Mouse (Mus musculus) frontal cortex, adult 2 months (tissue): ENCODE data around the gene Ypel5. TPM values are rescaled to one million over a fixed set of nuclear protein-coding genes. Genes with fewer than 3 reads are reported as not detected.

Experiments used
- DNase-seq, 2 experiments: peaks; one replicate each; pipeline ENCODE4 v3.0.0; 2022; ENCODE audit warnings: low spot score in 1 of 2; ENCODE audit errors: extremely low spot score in 1 of 2
- polyA plus RNA-seq: library from polyadenylated mRNA; depleted of rRNA; stranded (reverse); fragments of >200 nt; gene quantifications from 2 replicates; pipeline ENCODE4 v1.2.3, GENCODE M21; 2012

Gene Ypel5
- polyA plus RNA-seq, 1 experiment, result 109 TPM

DNA sequence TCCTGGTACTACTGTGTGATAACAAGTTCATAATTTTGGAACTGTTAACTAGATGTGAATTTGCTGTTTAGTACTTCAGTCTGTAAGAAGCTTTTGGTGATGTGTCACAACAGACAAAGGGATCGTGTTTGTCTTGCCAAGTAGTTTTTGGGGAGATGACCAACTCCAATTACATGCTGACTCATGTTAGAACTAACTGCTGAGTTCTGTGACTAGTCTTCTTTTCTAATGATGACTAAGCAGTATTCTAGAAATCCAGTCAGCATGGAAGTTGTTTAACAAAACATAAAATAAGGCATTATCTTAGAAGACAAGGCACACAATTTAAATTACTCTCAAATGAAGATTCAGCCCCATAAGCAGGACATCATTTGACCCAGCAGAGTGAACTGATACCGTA is 2.7 kb downstream of the Ypel5 start:
- DNase-seq, result no peak

DNA sequence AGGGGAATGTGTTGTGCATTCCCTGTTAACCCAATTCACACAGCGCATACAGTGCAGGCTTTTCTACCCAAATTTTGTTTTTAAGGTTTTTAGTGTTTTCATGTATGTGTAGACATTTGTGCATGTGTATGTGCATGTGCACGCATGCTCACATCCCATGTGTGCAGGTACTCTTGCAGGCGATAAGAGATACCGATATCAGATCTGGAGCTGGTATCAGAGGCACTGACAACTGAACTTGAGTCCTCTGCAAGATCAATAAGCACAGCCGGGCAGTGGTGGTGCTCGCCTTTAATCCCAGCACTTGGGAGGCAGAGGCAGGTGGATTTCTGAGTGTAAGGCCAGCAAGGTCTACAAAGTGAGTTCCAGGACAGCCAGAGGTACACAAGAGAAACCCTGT is 8.1 kb downstream of the Ypel5 start:
- no peak for DNase-seq

DNA sequence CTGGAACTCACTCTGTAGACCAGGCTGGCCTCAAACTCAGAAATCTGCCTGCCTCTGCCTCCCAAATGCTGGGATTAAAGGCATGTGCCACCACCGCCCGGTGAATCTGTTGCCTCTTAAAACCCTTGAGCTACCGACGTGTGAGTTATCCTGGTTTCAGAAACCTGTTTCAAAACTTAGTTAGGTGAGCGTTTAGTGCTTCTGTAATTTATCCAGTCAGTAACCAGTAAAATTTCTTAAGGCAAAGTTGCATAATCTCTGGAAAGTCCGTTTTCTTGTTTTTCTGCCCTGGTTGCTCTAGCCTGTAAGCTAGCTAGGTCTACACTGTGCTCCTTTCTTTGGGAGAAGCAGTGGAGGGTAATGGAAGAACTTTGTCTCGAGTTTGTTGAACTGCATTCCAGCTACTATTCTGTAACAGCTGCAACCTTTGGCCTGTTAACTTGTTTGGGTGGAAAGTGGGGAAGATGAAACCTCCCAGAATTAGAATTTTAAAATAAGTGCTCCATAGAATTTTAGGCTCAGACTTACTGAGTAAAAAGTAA is 8.8 kb downstream of the Ypel5 start:
- no peak for DNase-seq

DNA sequence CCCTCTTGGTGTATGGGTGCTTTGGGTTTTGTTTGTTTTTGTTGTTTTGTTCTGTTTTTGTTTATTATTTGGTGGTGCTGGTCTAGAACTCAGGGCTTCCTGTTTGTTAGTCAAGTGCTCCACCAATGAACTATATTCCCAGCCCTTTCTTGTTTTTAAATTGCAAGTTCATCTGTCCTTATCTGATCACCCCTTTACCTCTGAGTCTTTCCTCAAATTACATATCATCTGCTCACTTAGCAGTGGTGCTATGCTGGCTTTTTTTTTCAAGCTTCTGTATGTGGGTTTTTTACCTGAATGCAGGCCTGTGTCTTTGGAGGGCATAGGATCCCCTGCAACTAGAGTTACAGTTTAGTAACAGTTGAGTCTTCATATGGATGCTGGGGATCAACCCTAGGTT is 9.3 kb downstream of the Ypel5 start:
- no peak for DNase-seq

DNA sequence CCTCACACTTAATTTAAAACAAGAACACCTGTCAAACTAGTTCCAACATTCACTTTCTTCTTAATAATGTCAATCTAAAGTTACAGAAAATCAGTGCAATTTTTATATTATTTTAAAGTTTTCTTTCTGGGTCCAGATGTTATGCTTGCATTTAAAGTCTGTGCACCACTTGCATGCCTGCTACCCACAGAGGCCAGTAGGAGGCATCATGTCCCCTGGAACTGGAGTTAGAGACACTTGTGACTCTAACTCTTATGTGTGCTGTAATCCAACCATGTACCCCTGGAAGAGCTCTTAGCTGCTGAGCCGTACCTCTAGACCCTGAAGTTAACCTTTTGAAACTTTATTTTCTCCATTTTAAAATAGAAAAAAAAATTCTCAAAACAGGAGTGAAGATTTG is 19.0 kb downstream of the Ypel5 start:
- DNase-seq, result no peak

DNA sequence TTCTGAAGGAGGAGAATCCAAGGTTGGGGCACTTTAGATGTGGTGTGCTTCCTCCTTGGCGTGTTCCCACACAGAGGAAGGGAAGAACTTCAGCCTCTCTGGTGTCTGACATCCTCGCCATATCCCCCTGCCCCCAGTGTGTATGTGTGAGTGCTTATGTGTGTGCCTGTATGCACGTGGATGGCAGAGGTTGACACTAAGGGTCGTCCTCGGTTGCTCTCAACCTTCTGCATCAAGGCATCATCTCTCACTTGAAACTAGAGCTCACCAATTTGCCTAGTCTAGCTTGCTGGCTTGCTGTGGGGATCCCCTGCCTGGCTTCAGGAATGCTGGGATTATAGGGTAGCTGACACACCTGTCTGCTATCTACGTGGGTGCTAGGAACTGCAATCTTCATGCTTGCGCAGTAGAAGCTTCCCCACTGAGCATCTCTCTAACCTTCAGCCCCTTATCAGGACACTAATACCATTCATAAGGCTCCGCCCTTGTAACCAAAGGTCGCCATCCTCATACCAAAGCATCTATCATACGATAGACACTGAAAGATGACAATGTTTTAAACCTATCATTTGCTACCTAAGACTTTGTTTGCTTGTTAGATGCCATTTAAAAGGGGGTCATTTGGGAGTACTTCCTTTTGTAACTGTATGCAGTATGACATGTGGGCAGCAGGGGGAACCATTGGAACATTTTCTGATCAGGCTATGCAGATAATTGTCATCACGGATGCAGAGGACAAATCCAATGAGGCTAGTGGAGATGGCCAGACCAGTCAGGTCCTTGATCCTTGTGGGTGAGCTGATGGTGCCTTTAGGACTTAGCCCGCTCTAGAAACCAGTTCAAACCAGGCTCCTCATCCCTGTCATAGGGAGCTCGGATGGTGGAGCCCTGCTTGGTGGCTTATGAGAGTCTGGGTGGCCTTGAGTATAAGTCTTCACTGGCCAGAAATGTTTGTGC is 21.7 kb downstream of the Ypel5 start:
- peak; percentile 21 to 85 for DNase-seq

DNA sequence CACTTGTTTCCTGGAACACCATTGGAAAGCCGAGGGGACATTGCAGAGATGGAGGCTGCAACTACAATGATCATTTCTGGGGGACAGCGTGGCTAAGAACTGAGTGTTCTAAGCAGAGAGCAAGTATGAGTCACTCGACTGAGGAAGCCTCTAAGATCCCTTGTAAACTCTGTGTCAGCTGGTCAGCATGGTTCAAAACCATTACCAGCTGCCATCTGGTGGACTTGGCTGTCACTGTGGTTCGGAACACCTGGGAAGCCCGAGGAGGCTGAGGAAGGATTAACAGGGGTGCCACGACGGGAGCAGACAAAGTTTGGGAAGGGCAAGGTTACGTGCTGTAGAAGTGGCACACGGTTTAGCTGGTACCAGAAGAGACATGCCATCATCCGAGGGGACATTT is 27.0 kb downstream of the Ypel5 start:
- DNase-seq, result no peak

DNA sequence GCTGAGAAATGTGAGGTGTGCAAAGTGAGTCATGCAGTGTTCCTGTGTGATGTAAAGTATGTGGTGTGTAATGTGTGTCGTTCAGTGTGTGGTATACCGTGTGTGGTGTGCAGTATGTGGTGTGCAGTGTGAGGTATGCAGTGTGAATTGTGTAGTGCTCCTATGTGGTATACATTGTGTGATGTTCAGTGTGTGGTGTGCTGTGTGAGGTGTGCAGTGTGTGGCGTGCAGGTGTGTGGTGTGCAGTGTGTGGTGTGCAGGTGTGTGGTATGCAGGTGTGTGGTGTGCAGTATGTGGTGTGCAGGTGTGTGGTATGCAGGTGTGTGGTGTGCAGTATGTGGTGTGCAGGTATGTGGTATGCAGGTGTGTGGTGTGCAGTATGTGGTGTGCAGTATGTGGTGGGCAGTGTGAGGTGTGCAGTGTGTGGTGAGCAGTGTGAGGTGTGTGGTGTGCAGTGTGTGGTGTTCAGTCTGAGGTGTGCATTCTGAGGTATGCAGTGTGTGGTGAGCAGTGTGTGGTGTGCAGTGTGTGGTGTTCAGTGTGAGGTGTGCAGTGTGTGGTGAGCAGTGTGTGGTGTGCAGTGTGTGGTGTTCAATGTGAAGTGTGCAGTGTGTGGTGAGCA is 30.5 kb downstream of the Ypel5 start:
- DNase-seq, result no peak

DNA sequence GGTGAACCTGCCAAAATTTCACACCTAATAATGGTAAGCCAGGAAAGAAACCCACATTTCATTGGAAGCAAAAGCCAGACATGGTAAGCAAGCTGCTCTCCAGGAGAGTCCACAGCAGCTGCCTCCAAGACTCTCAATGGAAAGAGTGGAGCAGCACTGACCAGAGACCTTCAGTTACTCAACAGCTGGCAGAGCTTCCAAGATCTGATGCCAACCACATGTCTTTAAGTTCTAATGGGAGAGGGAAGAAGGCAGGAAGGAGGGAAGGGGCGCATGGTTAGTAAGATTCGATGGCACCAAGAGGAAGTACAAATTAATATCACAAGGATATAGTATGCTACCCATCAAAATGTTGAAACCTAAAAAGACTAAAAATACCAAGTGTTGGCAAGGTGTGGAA is 31.9 kb downstream of the Ypel5 start:
- no peak for DNase-seq

DNA sequence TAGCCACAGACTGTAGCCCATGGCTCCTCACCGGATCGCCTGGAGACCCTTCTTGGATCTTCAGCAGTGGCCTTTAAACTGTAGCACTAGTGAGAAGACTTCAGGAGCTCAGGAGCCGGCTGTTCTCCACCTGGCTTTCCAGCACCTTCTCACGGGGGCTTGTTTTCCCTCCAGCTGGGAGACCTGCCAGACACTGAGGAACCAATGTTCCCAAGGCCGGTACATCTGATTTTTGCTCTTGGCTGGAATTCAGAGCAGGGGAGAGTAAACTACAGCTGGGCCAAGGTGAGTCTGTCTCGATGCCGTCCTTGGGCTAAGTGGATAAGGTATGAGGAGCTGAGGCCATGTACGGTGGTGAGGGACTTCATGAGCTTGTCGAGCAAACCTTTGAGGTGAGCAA is 42.7 kb downstream of the Ypel5 start:
- no peak for DNase-seq

DNA sequence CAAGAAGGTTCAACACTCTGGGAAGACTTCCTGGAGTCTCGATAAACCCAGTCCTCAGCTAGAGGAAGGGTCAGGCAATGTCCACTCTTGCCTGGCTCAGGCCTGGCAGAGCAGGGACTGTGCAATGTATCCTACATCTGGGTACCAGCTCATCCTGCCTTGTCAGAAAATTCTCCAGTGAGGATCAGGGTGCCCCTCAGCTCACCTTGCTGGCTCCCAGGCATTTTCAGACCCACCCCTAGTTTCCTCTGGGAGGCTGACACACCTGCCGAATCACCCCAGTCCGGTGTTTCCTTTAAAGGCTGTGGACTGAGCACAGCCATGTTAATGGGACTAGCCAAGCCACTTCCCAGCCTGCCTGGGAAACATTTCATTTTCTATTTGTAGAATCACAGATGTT is 43.9 kb downstream of the Ypel5 start:
- DNase-seq, result no peak

DNA sequence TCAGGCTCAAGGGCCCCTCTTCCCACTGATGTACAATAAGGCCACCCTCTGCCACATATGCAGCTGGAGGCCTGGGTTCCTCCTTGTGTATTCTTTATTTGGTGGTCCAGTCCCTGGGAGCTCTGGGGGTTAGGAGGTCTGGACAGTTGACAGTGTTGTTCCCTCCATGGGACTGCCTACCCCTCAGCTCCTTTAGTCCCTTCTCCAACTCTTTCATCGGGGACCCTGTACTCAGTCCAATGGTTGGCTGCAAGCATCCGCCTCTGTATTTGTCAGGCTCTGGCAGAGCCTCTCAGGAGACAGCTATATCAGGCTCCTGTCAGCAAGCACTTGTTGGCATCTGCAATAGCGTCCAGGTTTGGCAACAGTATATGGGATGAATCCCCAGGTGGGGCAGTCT is 44.8 kb downstream of the Ypel5 start:
- no peak for DNase-seq

DNA sequence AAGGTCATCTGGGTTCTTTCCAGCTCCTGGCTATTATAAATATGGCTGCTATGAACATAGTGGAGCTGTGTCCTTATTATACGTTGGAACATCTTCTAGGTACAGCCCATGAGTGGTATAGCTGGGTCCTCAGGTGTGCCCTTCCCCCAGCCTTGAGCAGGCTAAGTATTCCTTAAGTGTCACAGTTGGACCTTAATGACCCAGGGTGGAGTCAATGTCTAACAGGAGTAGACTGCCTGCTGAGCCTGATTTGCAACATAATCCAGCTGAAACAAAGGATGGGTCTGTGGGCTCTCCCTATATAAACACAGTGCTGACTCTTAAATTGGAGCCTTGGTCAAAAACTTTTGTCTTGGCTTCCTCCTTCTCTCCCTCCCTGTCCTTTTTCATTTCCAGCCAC is 45.6 kb downstream of the Ypel5 start:
- no peak for DNase-seq

DNA sequence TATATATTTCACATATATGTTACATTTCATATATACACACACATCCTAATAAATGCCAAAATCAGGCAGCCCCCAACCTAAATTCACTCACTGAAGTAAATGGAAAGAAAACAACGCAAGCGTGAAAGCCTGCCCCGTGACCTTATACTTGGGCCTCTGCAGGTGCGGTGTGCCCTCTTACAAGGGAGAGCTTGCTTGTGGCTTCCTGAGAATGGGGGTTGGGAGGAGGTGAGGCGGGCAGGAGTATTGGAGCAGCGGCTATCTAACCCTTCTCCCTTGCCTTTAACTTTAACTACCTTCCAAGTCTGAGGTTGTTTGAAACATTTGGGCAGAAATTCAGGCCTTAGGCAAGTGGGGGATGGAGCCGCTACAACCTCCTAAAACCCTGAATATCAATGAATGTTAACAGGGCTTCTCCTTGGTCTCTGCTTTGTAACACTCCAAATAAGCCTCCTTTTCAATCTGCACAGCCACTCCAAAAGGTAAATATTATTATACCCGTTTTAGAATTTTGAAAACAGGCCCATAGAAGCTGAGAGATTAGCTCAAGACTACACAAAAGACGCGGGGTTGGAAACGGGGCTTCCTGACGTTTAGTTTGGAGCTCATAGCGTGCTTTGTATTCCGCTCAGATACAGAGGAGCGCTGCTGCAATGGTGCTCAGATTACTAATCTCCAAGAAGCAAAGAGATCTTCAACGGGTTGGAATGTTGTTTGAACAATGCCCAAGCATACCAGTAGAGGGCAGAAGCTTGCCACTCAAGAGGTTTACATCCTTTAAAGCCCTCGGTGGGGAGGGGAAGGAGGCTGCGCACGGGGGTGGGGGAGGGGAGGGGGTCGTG is 53.5 kb downstream of the Ypel5 start:
- peak; percentile 76 to 94 for DNase-seq

DNA sequence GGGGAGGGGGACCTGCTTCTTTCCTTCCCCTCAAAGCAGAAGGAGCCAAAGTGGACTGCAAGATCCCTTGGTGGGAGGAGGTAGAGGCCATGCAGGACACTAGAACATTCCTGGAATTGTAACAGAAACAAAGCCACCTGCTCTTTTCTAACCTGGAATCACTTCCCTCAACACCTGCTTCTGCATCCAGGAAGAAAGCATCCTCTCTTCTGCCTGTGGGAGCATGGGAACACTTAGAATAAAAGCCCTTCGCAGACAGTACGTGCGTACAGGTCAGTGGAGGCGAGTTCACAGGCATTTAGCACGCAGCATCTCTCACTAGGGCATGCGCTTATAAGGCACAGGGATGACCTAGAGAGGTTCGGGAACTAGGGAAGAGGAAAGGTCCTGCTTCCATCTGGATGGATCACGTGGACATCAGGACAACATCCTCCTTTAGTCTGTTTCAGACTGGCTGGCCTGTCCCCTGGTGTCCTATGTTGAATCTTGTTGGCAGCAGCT is 54.2 kb downstream of the Ypel5 start:
- DNase-seq, result peak in 1 of 2 experiments; percentile 6

DNA sequence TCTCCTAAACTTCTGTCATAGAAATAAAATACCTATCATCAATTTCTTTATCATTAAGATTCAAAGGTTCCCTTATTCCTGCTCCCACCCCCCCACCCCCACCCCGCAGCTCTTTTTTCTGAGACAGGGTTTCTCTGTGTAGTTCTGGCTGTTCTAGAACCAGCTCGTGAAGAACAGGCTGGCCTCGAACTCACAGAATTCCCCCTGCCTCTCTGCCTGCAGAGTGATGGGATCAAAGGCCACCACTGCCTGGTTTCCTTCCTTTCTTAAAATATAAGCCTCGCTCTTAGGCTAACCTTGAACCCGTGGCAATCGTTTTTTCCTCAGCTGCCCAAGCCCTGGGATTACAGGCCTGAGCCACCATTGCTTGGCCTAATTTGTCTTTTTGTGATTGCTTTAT is 55.3 kb downstream of the Ypel5 start:
- no peak for DNase-seq

DNA sequence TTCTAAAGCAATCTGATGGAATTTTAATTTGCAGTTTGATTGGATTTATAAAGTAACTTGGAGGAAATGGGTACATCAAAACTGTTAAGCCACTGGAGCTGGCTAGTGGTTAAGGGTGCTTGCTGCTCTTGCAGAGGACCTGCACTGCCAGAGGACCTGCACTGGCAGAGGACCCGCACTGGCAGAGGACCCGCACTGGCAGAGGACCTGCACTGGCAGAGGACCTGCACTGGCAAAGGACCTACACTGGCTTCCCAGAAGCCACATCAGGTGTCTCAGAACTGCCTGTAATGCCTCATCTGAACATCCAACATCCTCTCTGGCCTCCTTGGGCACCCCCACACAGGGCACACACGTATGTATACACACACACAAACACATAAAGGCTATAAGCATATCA is 59.3 kb downstream of the Ypel5 start:
- DNase-seq, result no peak

DNA sequence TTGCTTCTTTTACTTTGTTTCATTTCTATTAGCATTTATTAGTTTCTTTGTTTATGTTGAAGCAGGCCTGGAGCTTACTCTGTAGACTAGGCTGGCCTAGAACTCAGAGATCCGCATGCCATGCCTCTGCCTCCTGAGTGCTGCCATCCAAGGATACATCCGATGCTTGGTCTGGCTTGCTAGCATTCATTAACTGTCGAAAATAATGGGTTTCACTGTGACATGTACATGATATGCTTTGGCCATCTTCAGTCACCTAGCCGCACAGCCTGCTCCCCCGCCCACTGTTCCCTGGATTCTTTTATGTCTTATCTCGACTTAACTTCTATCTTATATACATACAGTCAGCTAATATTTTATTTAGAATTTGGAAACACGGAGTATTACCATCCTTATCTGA is 60.8 kb downstream of the Ypel5 start:
- no peak for DNase-seq

DNA sequence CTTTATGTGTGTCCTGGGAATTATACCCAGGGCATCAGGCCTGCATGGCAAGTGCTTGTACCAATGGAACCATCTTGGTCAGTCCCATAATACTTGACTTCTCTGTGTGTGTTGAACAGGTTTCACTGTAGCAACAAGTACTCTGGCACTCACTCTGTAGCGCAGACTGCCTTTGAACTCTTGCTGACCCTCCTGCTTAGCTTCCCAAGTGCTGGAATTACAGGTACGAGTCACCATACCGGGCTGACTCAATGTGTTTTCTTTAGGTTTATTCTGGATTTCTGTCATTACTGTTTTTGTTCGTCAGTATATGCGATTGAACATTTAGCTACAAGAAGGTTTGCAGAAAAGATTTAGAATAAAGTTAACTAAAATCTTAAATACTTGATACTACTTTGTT is 61.7 kb downstream of the Ypel5 start:
- no peak for DNase-seq

DNA sequence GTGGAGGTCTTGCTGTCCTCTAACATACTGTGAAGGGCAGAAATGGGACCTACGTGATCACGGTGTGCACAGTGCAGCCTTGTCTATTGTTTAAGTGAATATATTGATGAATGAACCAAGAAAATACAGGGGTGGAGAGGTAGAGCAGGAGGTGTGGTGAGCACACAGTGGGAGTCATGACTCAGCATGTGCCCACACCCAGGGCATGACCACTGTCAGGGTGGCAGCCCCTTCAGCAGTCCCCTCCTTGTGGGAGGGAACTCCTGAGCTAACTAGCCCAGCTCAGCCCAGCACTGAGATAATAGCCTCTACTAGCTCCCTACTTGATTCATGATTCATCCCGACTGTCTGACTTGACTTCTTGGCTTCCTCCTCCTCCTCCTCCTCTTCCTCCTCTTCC is 62.5 kb downstream of the Ypel5 start:
- no peak for DNase-seq
